Mouse (Mus musculus) frontal cortex, postnatal 14 days (tissue): ENCODE measurements at regions not wholly inside any gene's neighbourhood (a gene's known extent, or its start where the extent isn't known, plus 50 kb on each side); places are given as distances from the start of the nearest gene placed in this dataset.
A peak's percentile ranks its signal among the peaks of the same experiment; 100 is the strongest.

Experiments
- DNase-seq, 2 experiments: peaks; one replicate each; pipeline ENCODE4 v3.0.0; 2022; ENCODE audit warnings: low spot score in 2 of 2

GRCm38 (mm10) chr7:63313096-63313495, 100.7 kb upstream of the Chrna7 start:
- DNase-seq = no peak

- peak in 1 of 2 experiments; percentile 69 for DNase-seq
Observed at GRCm38 (mm10) chr7:63319594-63319993, 107.2 kb upstream of the Chrna7 start.

DNA sequence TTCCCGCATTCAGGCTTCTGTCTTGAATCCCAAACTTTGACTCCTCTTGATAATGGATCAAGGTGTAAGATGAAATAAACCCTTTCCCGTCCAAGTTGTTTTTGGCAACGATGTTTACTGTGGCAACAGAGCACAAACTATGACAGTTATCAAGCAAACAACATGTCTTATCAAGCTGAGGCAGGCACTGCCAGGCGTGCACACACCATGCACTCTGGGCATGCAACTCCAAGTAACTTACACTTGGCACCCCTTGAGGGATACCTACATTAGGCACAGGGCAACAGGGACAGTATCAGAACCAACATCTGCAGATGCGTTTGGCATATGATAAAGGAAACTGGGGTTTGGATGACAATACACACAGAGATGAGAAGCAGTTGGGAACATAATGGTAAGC, 108.8 kb upstream of the Chrna7 start:
- no peak for DNase-seq

DNA sequence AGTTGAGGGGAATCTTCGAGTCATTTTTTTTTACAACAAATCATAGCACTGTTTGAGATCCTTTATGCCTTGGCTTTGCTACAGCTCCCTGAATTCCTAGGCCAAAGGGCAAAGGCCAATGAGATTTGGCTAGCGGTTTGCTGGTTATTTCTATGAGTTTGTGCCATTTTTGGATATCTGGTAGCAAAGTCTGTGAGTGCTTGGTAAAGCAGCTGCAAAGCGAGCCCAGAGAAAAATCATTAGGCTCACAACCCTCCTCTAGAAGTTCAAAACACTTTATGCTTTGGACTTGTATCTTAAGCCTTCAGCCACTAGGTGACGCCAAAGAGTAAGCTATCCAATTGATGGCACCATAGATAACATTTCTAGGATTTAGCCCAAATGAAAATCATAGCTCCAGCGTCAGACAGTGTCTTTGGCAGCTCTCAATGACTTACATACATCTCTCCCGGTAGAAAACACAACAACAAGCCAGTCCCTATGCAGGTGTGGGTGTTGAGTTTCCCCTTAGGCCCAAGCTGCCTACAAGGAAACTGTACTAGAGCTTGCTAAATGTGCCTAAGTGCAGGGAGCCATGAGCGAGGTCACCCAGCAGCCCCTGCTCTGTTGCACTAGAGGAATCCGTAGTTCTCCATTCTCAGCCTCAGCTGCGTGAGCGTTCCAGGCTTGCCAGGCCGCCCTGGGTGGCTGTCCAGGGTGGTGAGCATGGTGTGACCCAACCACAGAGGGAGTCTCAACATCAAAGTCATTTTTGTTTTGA, 109.8 kb upstream of the Chrna7 start:
- peak; percentile 23 to 48 for DNase-seq

- no peak for DNase-seq
Observed at GRCm38 (mm10) chr7:63335146-63335545, 109.4 kb upstream of the Otud7a start.

DNA sequence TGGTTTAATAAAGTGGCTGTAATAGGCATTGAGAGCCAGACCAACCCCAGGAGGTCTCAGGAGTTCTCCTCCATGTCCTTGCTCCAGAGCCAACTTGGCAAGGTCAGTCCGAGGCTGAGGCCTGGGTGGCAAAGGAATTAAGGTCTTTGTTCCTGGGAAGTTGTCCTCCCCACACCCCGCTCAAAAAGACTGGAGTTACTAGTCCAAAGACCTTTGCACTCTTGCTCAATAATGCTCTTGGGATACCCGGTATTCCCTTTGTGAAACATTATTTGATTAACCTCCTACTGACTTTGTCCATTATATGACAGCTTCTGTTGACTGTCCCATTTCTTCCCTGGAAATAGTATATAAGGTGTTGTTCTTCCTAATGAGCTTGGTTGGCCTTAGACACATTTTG, 108.5 kb upstream of the Otud7a start:
- no peak for DNase-seq

GRCm38 (mm10) chr7:63341716-63342115, 102.8 kb upstream of the Otud7a start:
- DNase-seq = no peak

DNA sequence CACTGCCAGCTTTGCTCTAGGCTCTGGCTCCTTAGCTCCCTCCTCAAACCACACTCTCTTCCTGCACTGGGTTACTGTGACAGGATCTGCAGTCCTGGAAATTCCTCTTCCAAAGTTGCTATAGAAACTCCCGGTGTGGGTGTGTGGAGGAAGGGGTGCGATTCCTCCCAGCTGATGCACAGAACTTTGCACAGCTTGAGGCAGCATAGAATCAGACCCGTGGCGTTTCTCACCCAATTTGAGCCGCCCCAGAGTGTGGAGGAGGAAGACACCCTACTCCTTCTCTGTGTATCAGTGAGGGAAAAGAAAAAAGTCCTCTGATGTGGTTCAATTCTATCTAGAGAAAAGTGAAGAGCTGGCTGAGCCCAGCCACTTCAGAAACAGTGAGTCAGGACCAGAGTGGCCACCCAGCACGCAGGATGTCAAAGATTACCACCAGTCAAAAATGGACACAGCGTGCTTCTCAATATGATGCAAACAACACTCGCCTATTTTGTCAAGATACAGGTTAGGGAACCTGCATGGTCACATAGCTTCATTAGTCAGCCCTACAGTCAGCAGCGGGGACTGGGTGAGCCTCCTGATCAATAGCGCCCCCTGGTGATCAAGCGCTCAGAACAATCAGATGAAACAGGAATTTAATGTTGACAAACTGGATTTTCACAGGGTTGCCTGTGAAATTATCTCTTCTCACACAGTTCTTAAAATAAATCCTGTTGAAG, 98.7 kb upstream of the Otud7a start:
- DNase-seq = peak; percentile 76 to 82

DNA sequence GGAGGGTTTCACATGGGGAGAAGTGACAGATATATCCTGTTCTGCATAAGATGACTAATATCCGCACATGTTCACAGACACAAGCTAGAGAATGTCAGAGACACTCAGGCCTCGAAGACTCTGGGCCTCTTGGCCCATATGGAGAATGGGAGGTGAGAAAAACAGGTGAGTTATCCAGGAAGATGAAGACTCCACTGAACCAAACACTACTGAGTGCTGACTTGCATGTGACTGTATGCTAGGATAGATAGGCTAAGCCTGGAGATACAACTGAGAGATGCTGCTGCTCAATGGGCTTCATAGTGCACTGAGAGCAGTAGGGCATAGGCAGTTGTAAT, 98.2 kb upstream of the Otud7a start:
- peak in 1 of 2 experiments; percentile 21 for DNase-seq
